8 mouse cellular contexts compared by ENCODE assay signal in genomic region chr5:123134875-123135382, GRCm38 (mm10). TPM values are rescaled to one million over a fixed set of nuclear protein-coding genes. Genes with fewer than 3 reads are reported as not detected.
DNase-seq lines count a peak whose midpoint lies in the region; ATAC-seq and TF ChIP-seq lines count a peak whose summit lies in the region.

No protein-coding gene starts in this region.

- H3K4me2 ChIP-seq in hindbrain, postnatal 0 days (ENCODE audit: low read depth, low read length) = peak overlapping the region; percentile 99
- peak overlapping the region; percentile 100 for H3K4me2 ChIP-seq in midbrain, embryonic 14.5 days (ENCODE audit: low read length)

- no peak for DNase-seq in kidney, adult 2 months
- DNase-seq in kidney, postnatal 25 days = no peak
- no peak for DNase-seq in hindbrain, postnatal 0 days (ENCODE audit: low spot score)
- DNase-seq in midbrain, embryonic 14.5 days = peak; percentile 25
- no peak for DNase-seq in left cerebral cortex, postnatal 4 days
- no peak for DNase-seq in left cerebral cortex, adult 9 months (ENCODE audit: low spot score in 2 of 2)
- DNase-seq in MN1 (ENCODE audit: low spot score) = no peak

- H3K4me3 ChIP-seq in kidney, adult 2 months (ENCODE audit: insufficient read depth, low read depth, low read length) = peak overlapping the region; percentile 35
- peak overlapping the region; percentile 69; the same call in 1 of the 2 replicates for H3K4me3 ChIP-seq in cortical plate, adult 2 months (ENCODE audit: insufficient read depth, low read length)
- peak overlapping the region; percentile 78 for H3K4me3 ChIP-seq in hindbrain, postnatal 0 days (ENCODE audit: low read length)
- peak overlapping the region; percentile 91 for H3K4me3 ChIP-seq in midbrain, embryonic 14.5 days (replicated peaks; ENCODE audit: low read depth, low read length)

- H3K36me3 ChIP-seq in kidney, adult 2 months (ENCODE audit: control insufficient read depth, insufficient read depth, low read length) = peaks cover 3% of the 10 kb centered on the region; the same call in 1 of the 2 replicates
- H3K36me3 ChIP-seq in hindbrain, postnatal 0 days (ENCODE audit: insufficient read depth, low read length) = no peaks in the 10 kb centered on the region
- peaks cover 70% of the 10 kb centered on the region for H3K36me3 ChIP-seq in midbrain, embryonic 14.5 days (ENCODE audit: control insufficient read depth, insufficient read depth, low read length)

- no peaks in the 10 kb centered on the region for H3K27me3 ChIP-seq in kidney, adult 2 months (replicated peaks; ENCODE audit: control insufficient read depth, insufficient read depth, low read length)
- no peaks in the 10 kb centered on the region for H3K27me3 ChIP-seq in hindbrain, postnatal 0 days (ENCODE audit: insufficient read depth, low read length)
- H3K27me3 ChIP-seq in midbrain, embryonic 14.5 days (ENCODE audit: control insufficient read depth, insufficient read depth, low read length) = no peaks in the 10 kb centered on the region

- WGBS in kidney, adult 2 months = 20% methylated on average over 8 of the region's 8 CpGs
- WGBS in hindbrain, postnatal 0 days = 17% methylated on average over 8 of the region's 8 CpGs
- 18% methylated on average over 8 of the region's 8 CpGs for WGBS in midbrain, embryonic 14.5 days

- H3K9me3 ChIP-seq in hindbrain, postnatal 0 days (ENCODE audit: low read length) = no peaks in the 10 kb centered on the region
- H3K9me3 ChIP-seq in midbrain, embryonic 14.5 days (ENCODE audit: control insufficient read depth, low read length) = no peaks in the 10 kb centered on the region

- no peak for TF ChIP-seq CTCF in kidney, adult 2 months (conservative IDR thresholded peaks at IDR 0.05; ENCODE audit: insufficient read depth, insufficient read length, low read depth, low read length)
- TF ChIP-seq CTCF in cortical plate, adult 2 months (IDR thresholded peaks at IDR 0.05; ENCODE audit: extremely low read depth, insufficient read depth, low read length) = no peak
- no peak for TF ChIP-seq CTCF in hindbrain, postnatal 0 days (IDR thresholded peaks at IDR 0.05; ENCODE audit: low read depth)

- peak overlapping the region; percentile 96 for H3K9ac ChIP-seq in hindbrain, postnatal 0 days (replicated peaks; ENCODE audit: low read length)
- H3K9ac ChIP-seq in midbrain, embryonic 14.5 days (replicated peaks; ENCODE audit: low read length) = peak overlapping the region; percentile 100

- H3K27ac ChIP-seq in kidney, adult 2 months (ENCODE audit: insufficient read depth, low read depth, low read length) = peak overlapping the region; percentile 91
- peak overlapping the region; percentile 52 for H3K27ac ChIP-seq in cortical plate, adult 2 months (ENCODE audit: insufficient read depth, low read length)
- peak overlapping the region; percentile 100; the same call in 1 of the 2 replicates for H3K27ac ChIP-seq in hindbrain, postnatal 0 days
- H3K27ac ChIP-seq in midbrain, embryonic 14.5 days (replicated peaks; ENCODE audit: low read depth, low read length) = peak overlapping the region; percentile 100

- peaks cover 31% of the 10 kb centered on the region for H3K4me1 ChIP-seq in kidney, adult 2 months (ENCODE audit: control insufficient read depth, insufficient read depth, low read length)
- peaks cover 13% of the 10 kb centered on the region for H3K4me1 ChIP-seq in cortical plate, adult 2 months (ENCODE audit: control insufficient read depth, insufficient read depth, low read length)
- H3K4me1 ChIP-seq in hindbrain, postnatal 0 days (ENCODE audit: insufficient read depth, low read length) = peaks cover 59% of the 10 kb centered on the region
- peaks cover 63% of the 10 kb centered on the region for H3K4me1 ChIP-seq in midbrain, embryonic 14.5 days (ENCODE audit: control insufficient read depth, insufficient read depth, low read length)

- no peak for ATAC-seq in hindbrain, postnatal 0 days
- no peak for ATAC-seq in midbrain, embryonic 14.5 days (ENCODE audit: low FRiP score, low TSS enrichment)

- TF ChIP-seq POLR2A in kidney, adult 2 months (IDR thresholded peaks at IDR 0.05; ENCODE audit: low read depth, low read length) = no peak
- TF ChIP-seq POLR2A in cortical plate, adult 2 months (IDR thresholded peaks at IDR 0.05; ENCODE audit: extremely low read depth, insufficient read depth, low read length) = no peak

- intact Hi-C loops in left cerebral cortex, postnatal 4 days (cut with DNase I) = no loop called here

RNA-seq across cellular contexts. Expression of gene Rhof, which starts 2.4 kb away (rescaled TPM):
- 12.1 and 13.4 TPM in 2 replicates for polyA plus RNA-seq in kidney, adult 2 months (2012; rRNA removed)
- 47.4 and 48.1 TPM in 2 replicates for polyA plus RNA-seq in cortical plate, adult 2 months (2012; rRNA removed)
- 43.5 and 44.4 TPM in 2 replicates for total RNA-seq in hindbrain, postnatal 0 days (2014; rRNA removed)
- 36.6 and 36.8 TPM in 2 replicates for polyA plus RNA-seq in hindbrain, postnatal 0 days (2015; fragmentation: Nextera tagmentation; extraction: Ambion mirVana)
- 7.1 and 8.9 TPM in 2 replicates for polyA plus RNA-seq in midbrain, embryonic 14.5 days (2014; fragmentation: Nextera tagmentation; extraction: Ambion mirVana)
- 10 to 100 TPM; 44.0 to 48.8 TPM for total RNA-seq in left cerebral cortex, postnatal 4 days (2021)

RNA-seq across cellular contexts. Expression of gene Setd1b, which starts 7.1 kb away (rescaled TPM):
- 6.7 and 8.8 TPM in 2 replicates for polyA plus RNA-seq in kidney, adult 2 months (2012; rRNA removed)
- 8.4 and 9.2 TPM in 2 replicates for polyA plus RNA-seq in cortical plate, adult 2 months (2012; rRNA removed)
- total RNA-seq in hindbrain, postnatal 0 days (2014; rRNA removed) = 4.8 TPM in 2 replicates
- polyA plus RNA-seq in hindbrain, postnatal 0 days (2015; fragmentation: Nextera tagmentation; extraction: Ambion mirVana) = 7.1 and 7.2 TPM in 2 replicates
- polyA plus RNA-seq in midbrain, embryonic 14.5 days (2014; fragmentation: Nextera tagmentation; extraction: Ambion mirVana) = 14.2 and 15.0 TPM in 2 replicates
- total RNA-seq in left cerebral cortex, postnatal 4 days (2021) = 10 to 100 TPM; 38.5 to 43.9 TPM

RNA-seq across cellular contexts. Expression of gene Psmd9, which starts 34.3 kb away (rescaled TPM):
- polyA plus RNA-seq in kidney, adult 2 months (2012; rRNA removed) = 34.2 and 35.1 TPM in 2 replicates
- 27.1 and 27.9 TPM in 2 replicates for polyA plus RNA-seq in cortical plate, adult 2 months (2012; rRNA removed)
- 28.5 and 30.8 TPM in 2 replicates for total RNA-seq in hindbrain, postnatal 0 days (2014; rRNA removed)
- polyA plus RNA-seq in hindbrain, postnatal 0 days (2015; fragmentation: Nextera tagmentation; extraction: Ambion mirVana) = 86.1 and 87.2 TPM in 2 replicates
- polyA plus RNA-seq in midbrain, embryonic 14.5 days (2014; fragmentation: Nextera tagmentation; extraction: Ambion mirVana) = 51.3 and 61.2 TPM in 2 replicates
- 10 to 100 TPM; 34.9 to 39.3 TPM for total RNA-seq in left cerebral cortex, postnatal 4 days (2021)

RNA-seq across cellular contexts. Expression of gene Hpd, which starts 47.6 kb away (rescaled TPM):
- 418 and 439 TPM in 2 replicates for polyA plus RNA-seq in kidney, adult 2 months (2012; rRNA removed)
- not detected in 2 replicates for polyA plus RNA-seq in cortical plate, adult 2 months (2012; rRNA removed)
- not detected in 2 replicates for total RNA-seq in hindbrain, postnatal 0 days (2014; rRNA removed)
- polyA plus RNA-seq in hindbrain, postnatal 0 days (2015; fragmentation: Nextera tagmentation; extraction: Ambion mirVana) = not detected in 2 replicates
- not detected in 2 replicates for polyA plus RNA-seq in midbrain, embryonic 14.5 days (2014; fragmentation: Nextera tagmentation; extraction: Ambion mirVana)
- total RNA-seq in left cerebral cortex, postnatal 4 days (2021) = not detected

Comparison
In these comparisons a context has a peak if more than half of its experiments do, and no peak if none do; other contexts are left out.
1. H3K4me3 ChIP-seq: peak in every context shown above with its lines; median percentile 91 in midbrain, embryonic 14.5 days; 78 in hindbrain, postnatal 0 days; 69 in cortical plate, adult 2 months; 35 in kidney, adult 2 months.